Mouse (Mus musculus) T-helper 2 cell (primary cell): ENCODE data around the gene Ppil2.

ENCODE experiments used
- in situ Hi-C: fragments of 300-600 bp; cut with MboI, MseI; formaldehyde crosslinking; loops from one replicate; pipeline ENCODE4 v1.15.1; 2025; ENCODE audit warnings: high pct_unique_total_duplicates

Ppil2 gene

GRCm38 (mm10) chr16:17110771-17111743 lies at the start of gene Ppil2:
Ppil2 (minus strand) TSS chr16:17111257.
- in situ Hi-C loops: no loop called here

DNA sequence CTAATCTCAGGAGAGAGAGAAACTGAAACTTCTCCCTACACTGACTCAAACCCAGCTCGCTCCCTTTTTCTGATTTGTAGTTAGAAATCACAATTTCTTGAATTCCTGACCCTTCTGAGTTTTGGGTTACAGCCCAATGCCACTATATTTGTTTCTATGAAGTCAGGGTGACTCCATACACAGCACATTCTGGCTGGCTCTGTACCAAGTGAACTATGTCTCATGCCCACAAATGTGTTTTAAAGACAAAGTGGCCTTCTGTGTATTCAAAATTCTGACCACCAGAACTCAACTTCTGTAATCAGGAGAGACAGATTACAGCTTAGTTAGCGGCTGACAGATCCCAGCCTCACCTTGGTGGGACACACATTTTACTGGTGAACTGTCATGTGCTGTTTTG lies 43.3 kb upstream of the Ppil2 start:
- in situ Hi-C loops: no loop called here

DNA sequence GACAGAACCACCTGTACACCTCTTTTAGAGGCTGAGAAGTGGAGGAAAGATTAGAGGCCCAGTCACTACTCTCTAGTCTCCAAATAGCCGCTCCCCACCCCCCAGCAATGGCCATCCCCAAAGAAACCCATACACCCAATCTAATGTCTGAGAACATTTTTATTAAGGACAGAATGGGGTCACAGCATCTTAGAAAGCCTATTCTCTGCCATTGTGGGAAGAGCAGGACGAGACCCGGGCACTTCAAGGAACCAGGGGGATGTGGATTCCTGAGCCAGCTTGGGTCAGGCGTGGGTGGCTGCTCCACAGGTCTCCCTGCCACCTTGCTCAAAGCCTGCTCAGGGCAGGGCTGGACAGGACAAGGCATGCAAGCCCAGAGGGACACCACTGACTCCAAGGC lies 40.8 kb upstream of the Ppil2 start:
- in situ Hi-C loops: no loop called here

- in situ Hi-C loops: no loop called here
These were observed 39.6 kb upstream of the Ppil2 start for GRCm38 (mm10) chr16:17150520-17151258.

GRCm38 (mm10) chr16:17148084-17148483 lies 37.0 kb upstream of the Ppil2 start:
- in situ Hi-C loops: no loop called here

DNA sequence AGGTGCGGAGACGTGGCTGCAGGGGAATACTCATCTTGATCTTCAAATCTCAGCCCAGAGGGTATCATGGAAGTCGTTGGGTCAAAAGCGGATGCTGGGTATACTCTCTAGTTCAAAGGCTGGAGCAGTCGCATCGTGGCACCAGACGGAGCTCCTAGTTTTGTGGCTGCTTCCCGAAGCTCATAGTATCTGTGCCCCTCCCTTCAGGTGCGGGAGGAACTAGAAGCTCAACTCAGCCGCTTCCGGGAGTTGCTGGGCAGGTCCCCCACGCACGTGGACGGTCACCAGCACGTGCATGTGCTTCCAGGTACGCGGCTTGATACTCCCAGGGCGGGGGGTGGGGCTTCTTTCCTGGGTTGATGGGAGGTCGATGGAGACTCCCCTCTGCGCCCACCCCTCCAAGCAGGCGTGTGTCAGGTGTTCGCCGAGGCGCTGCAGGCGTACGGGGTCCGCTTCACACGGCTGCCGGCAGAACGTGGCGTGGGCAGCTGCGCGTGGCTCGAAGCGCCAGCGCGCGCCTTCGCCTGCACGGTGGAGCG lies 36.4 kb upstream of the Ppil2 start:
- in situ Hi-C loops: no loop called here

- in situ Hi-C loops: no loop called here
These were observed 35.7 kb upstream of the Ppil2 start, which contains the start of gene Ccdc116 for GRCm38 (mm10) chr16:17146772-17147235. Ccdc116 (minus strand) TSS chr16:17147229.

- in situ Hi-C loops: no loop called here
These were observed 33.3 kb upstream of the Ppil2 start, which contains the start of gene Ydjc for GRCm38 (mm10) chr16:17144339-17144738. Ydjc (plus strand) TSS chr16:17144621.

- in situ Hi-C loops: no loop called here
These were observed 26.3 kb upstream of the Ppil2 start for GRCm38 (mm10) chr16:17137355-17137754.

- in situ Hi-C loops: loop anchor here (5.0 kb wide), 1 partner anchor 69 kb away; the partner anchor contains the start of gene Ube2l3
These were observed 21.8 kb upstream of the Ppil2 start for GRCm38 (mm10) chr16:17132906-17133200.

- in situ Hi-C loops: loop anchor here (5.0 kb wide), 1 partner anchor 70 kb away; the partner anchor contains the start of gene Ube2l3
These were observed 21.2 kb upstream of the Ppil2 start, which contains the start of gene Sdf2l1 for GRCm38 (mm10) chr16:17132089-17132905. Sdf2l1 (minus strand) TSS chr16:17132383.

- in situ Hi-C loops: loop anchor here (5.0 kb wide), 1 partner anchor 71 kb away; the partner anchor contains the start of gene Ube2l3
These were observed 20.4 kb upstream of the Ppil2 start for GRCm38 (mm10) chr16:17131191-17132088.

GRCm38 (mm10) chr16:17127292-17127691 lies 16.2 kb upstream of the Ppil2 start:
- in situ Hi-C loops: no loop called here

GRCm38 (mm10) chr16:17124871-17125520 lies 13.9 kb upstream of the Ppil2 start, which contains the start of gene 2610318N02Rik:
2610318N02Rik (minus strand) TSS chr16:17125167.
- in situ Hi-C loops: no loop called here

DNA sequence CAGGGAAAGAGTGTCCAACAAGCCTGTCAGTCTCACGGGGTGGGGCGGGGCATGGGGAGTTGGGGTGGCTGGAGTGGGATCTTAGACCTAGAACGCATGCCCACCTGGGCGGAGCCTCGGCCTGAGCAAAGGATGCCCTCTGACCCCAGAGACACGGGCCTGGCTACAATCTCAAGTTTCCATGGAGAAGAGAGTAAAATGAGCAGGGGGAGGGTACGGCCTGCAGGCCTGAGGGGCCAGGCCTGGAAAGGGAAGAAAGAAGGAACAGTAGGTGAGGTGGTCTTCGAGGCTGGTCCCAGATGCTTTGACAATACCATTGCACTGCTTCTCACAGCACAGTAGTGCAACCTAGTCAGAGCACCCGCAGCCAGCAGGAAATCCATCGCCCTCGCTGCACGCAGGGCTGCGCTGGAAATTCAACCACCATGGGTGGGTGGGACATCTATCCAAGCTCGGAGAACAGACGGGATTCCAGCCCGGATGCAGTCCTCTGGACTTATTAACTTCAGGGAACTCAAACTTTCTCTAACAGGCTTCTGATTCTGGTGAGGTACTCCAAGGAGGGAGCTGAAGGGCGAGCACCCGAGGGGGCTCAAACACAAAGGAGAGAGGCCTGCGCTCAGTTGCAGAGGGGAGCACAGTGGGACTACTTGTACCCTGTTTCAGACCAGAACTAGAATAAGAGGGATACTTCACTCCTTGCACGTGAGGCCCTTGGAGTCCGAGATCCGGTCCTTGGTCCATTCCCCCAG lies 13.2 kb upstream of the Ppil2 start:
- in situ Hi-C loops: no loop called here

DNA sequence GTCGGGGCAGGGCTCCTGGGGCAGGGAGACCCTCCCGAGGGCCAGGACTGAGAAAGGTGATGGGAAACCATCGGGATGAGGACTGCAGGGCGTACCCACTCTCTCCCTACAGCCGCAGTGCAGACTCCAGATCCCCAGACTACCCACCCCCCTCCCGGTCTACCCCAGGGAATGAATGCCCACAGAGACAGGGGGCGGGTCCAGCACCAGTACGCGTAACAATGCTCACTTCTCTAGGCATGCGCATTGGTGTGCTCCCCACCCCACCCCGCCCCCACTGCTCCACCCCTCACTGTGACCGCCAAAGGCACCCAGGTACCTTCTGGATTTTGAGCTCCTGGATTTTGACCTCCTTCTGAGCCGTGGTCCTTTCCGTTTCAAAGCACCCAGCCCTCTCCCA lies 10.5 kb upstream of the Ppil2 start:
- in situ Hi-C loops: no loop called here

GRCm38 (mm10) chr16:17117309-17117799 lies 6.3 kb upstream of the Ppil2 start:
- in situ Hi-C loops: no loop called here

DNA sequence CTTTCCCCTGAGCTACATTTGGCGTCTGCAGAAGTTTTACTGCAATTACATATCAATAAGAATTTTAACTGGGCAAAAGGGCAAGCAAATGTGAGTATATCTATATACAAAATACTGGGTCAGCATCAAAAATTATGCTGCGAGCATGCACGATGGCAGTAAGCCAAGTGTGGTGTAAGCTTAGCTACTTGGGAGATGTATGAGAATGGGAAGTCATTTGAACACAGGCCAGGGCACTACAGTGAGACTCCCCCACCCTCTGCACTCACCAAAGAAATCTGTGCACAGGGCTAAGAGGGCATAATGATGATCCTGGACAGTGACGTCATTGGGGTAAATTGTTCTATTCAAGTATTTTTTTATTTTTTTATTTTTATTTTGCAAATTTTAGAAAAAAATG lies 6.5 kb downstream of the Ppil2 start:
- in situ Hi-C loops: no loop called here
